ENCODE assay signal across 13 mouse cellular contexts in genomic region chr5:43151099-43151774, GRCm38 (mm10).
DNase-seq lines count a peak whose midpoint lies in the region; ATAC-seq and TF ChIP-seq lines count a peak whose summit lies in the region.
"Had no signal": no experiment of that assay in that cellular context is flagged by ENCODE, and none has a peak within 500 bp of the region (broad histone marks: within the 10 kb centered on the region; RNA-seq: fewer than 3 reads in every experiment).

No protein-coding gene starts in this region.

- 55% methylated on average over 3 of the region's 3 CpGs for WGBS in kidney, adult 2 months
- WGBS in kidney, embryonic 14.5 days, result 69% methylated on average over 3 of the region's 3 CpGs
- 87% methylated on average over 3 of the region's 3 CpGs for whole genome bisulfite sequencing in neural tube, embryonic 13.5 days

- no peak overlapping the region for H3K27ac ChIP-seq in kidney, adult 2 months (ENCODE audit: insufficient read depth, low read depth, low read length)
- H3K27ac ChIP-seq in kidney, embryonic 14.5 days (ENCODE audit: low read depth, low read length), result no peak overlapping the region
- H3K27ac ChIP-seq in neural tube, embryonic 13.5 days (replicated peaks), result peak overlapping the region; percentile 69
- H3K27ac ChIP-seq: forebrain, embryonic 13.5 days; heart, adult 2 months; limb, embryonic 15.5 days had no signal

- H3K27me3 ChIP-seq in kidney, adult 2 months (replicated peaks; ENCODE audit: control insufficient read depth, insufficient read depth, low read length), result no peaks in the 10 kb centered on the region
- H3K27me3 ChIP-seq in kidney, embryonic 14.5 days (ENCODE audit: control insufficient read depth, insufficient read depth, low read length), result no peaks in the 10 kb centered on the region
- H3K27me3 ChIP-seq in neural tube, embryonic 13.5 days, result no peaks in the 10 kb centered on the region
- H3K27me3 ChIP-seq: forebrain, embryonic 13.5 days; limb, embryonic 15.5 days had no signal

- no peak overlapping the region for H3K9ac ChIP-seq in kidney, embryonic 14.5 days (ENCODE audit: low read depth, low read length)
- H3K9ac ChIP-seq in neural tube, embryonic 13.5 days, result no peak overlapping the region
- H3K9ac ChIP-seq: forebrain, embryonic 13.5 days; limb, embryonic 15.5 days had no signal

- peak; percentile 86 for DNase-seq in kidney, adult 2 months
- no peak for DNase-seq in neural tube, embryonic 10.5 days (ENCODE audit: extremely low spot score, low spot score)
- DNase-seq in kidney, postnatal 25 days, result peak; percentile 58 to 79
- no peak for DNase-seq in layer of hippocampus, postnatal 25 days (ENCODE audit: extremely low spot score in 1 of 2, low spot score in 1 of 2)
- no peak for DNase-seq in cerebellum, adult 11 months
- DNase-seq: heart, adult 2 months; thymus, postnatal 14 days had no signal

- no peaks in the 10 kb centered on the region for H3K36me3 ChIP-seq in kidney, adult 2 months (ENCODE audit: control insufficient read depth, insufficient read depth, low read length)
- H3K36me3 ChIP-seq in kidney, embryonic 14.5 days (ENCODE audit: control insufficient read depth, insufficient read depth, low read length), result no peaks in the 10 kb centered on the region
- no peaks in the 10 kb centered on the region for H3K36me3 ChIP-seq in neural tube, embryonic 13.5 days
- H3K36me3 ChIP-seq: limb, embryonic 15.5 days had no signal

- no peak overlapping the region for H3K4me3 ChIP-seq in kidney, adult 2 months (ENCODE audit: insufficient read depth, low read depth, low read length)
- H3K4me3 ChIP-seq in kidney, embryonic 14.5 days (ENCODE audit: low read length), result no peak overlapping the region
- no peak overlapping the region for H3K4me3 ChIP-seq in neural tube, embryonic 13.5 days
- H3K4me3 ChIP-seq: forebrain, embryonic 13.5 days; heart, adult 2 months; limb, embryonic 15.5 days had no signal

- TF ChIP-seq CTCF in kidney, adult 2 months (conservative IDR thresholded peaks at IDR 0.05; ENCODE audit: insufficient read depth, insufficient read length, low read depth, low read length), result no peak

- H3K4me1 ChIP-seq in kidney, adult 2 months (ENCODE audit: control insufficient read depth, insufficient read depth, low read length), result peaks cover 9% of the 10 kb centered on the region; the same call in 1 of the 2 replicates
- H3K4me1 ChIP-seq in kidney, embryonic 14.5 days (ENCODE audit: control insufficient read depth, insufficient read depth, low read length), result no peaks in the 10 kb centered on the region
- H3K4me1 ChIP-seq in neural tube, embryonic 13.5 days (replicated peaks), result peaks cover 29% of the 10 kb centered on the region
- H3K4me1 ChIP-seq: limb, embryonic 15.5 days had no signal

- no peak for ATAC-seq in kidney, embryonic 14.5 days (ENCODE audit: low FRiP score, low TSS enrichment)
- no peak for ATAC-seq in neural tube, embryonic 13.5 days (ENCODE audit: low read depth)
- ATAC-seq: CD4-positive, CD25-positive, alpha-beta regulatory T cell, adult 4 months; forebrain, embryonic 13.5 days; inflammation-experienced regulatory T-cells, adult 6 months had no signal

- no peak for TF ChIP-seq POLR2A in kidney, adult 2 months (IDR thresholded peaks at IDR 0.05; ENCODE audit: low read depth, low read length)

- H3K4me2 ChIP-seq in kidney, embryonic 14.5 days (replicated peaks; ENCODE audit: low read depth, low read length), result no peak overlapping the region
- H3K4me2 ChIP-seq in neural tube, embryonic 13.5 days, result peak overlapping the region; percentile 9; the same call in 1 of the 2 replicates
- H3K4me2 ChIP-seq: forebrain, embryonic 13.5 days; limb, embryonic 15.5 days had no signal

- no peaks in the 10 kb centered on the region for H3K9me3 ChIP-seq in kidney, embryonic 14.5 days (ENCODE audit: control insufficient read depth, low read length)
- no peaks in the 10 kb centered on the region for H3K9me3 ChIP-seq in neural tube, embryonic 13.5 days
- H3K9me3 ChIP-seq: forebrain, embryonic 13.5 days; limb, embryonic 15.5 days had no signal

Comparison
In these comparisons a context has a peak if more than half of its experiments do, and no peak if none do; other contexts are left out.
1. DNase-seq: peak in kidney, adult 2 months (single experiment) and kidney, postnatal 25 days (2 of 2); none in neural tube, embryonic 10.5 days (single experiment), layer of hippocampus, postnatal 25 days (0 of 2) and cerebellum, adult 11 months (single experiment).